Comparison of ENCODE assay signal across 12 mouse cellular contexts in the genomic region with DNA sequence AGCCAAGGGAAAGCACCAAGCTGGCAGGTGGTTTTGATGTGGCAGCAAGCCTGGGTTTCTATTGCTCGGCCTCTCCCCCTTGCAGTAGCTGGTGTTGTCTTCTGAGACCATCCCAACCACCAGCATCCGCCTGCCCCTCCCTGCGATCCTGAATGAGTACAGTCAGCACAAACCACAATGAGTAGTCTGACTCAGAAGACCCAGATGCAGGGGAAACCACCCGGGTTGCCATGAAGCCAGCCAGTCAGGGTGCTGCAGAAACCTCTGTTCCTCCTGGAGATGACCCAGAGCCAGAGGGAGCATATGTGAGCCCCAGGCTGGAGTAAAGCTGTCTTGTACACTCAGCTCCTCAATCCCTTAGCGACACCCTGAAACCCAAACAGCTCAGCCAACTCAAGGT. TPM values are rescaled to one million over a fixed set of nuclear protein-coding genes. Genes with fewer than 3 reads are reported as not detected.
DNase-seq lines count a peak whose midpoint lies in the region; ATAC-seq lines count a peak whose summit lies in the region.
"Had no signal": no experiment of that assay in that cellular context is flagged by ENCODE, and none has a peak within 500 bp of the region (broad histone marks: within the 10 kb centered on the region; RNA-seq: fewer than 3 reads in every experiment).

No protein-coding gene starts in this region.

- H3K9me3 ChIP-seq in heart, embryonic 10.5 days = no peaks in the 10 kb centered on the region
- H3K9me3 ChIP-seq: heart, embryonic 15.5 days; liver, embryonic 13.5 days had no signal

- no peak overlapping the region for H3K4me3 ChIP-seq in heart, embryonic 10.5 days
- H3K4me3 ChIP-seq: heart, embryonic 15.5 days; liver, embryonic 13.5 days had no signal

- WGBS in heart, embryonic 10.5 days = 71% methylated on average over 5 of the region's 5 CpGs

- peak; percentile 8 for DNase-seq in right cerebral cortex, postnatal 25 days
- no peak for DNase-seq in right cerebral cortex, postnatal 14 days
- peak; percentile 40 for DNase-seq in NIH3T3 (ENCODE audit: low read depth)
- peak; percentile 67 to 76 for DNase-seq in thymus, postnatal 36 days
- no peak for DNase-seq in heart, embryonic 10.5 days (ENCODE audit: low spot score)
- no peak for DNase-seq in heart, postnatal 25 days (ENCODE audit: low spot score)
- DNase-seq: liver, embryonic 13.5 days had no signal

- intact Hi-C loops in heart, postnatal 25 days (cut with DNase I) = loop anchor here (2.0 to 5.0 kb wide), 4 partner anchors 76 to 282 kb away; no protein-coding TSS in a partner anchor

- peaks cover 4% of the 10 kb centered on the region; the same call in 1 of the 2 replicates for H3K27me3 ChIP-seq in heart, embryonic 10.5 days (ENCODE audit: insufficient read depth, poor library complexity, severe bottlenecking)
- H3K27me3 ChIP-seq: liver, embryonic 13.5 days had no signal

- no peaks in the 10 kb centered on the region for H3K36me3 ChIP-seq in heart, embryonic 10.5 days
- H3K36me3 ChIP-seq: heart, embryonic 15.5 days; liver, embryonic 13.5 days had no signal

- ATAC-seq in megakaryocyte, adult 5-6 weeks (ENCODE audit: poor library complexity, severe bottlenecking) = peak; percentile 73

- H3K27ac ChIP-seq in heart, embryonic 10.5 days = no peak overlapping the region
- H3K27ac ChIP-seq: heart, embryonic 15.5 days; liver, embryonic 13.5 days had no signal

- peaks cover 12% of the 10 kb centered on the region; the same call in 1 of the 2 replicates for H3K4me1 ChIP-seq in heart, embryonic 10.5 days
- H3K4me1 ChIP-seq: liver, embryonic 13.5 days had no signal

RNA-seq across cellular contexts. Expression of a gene that starts 5.3 kb away (rescaled TPM):
- total RNA-seq in megakaryocyte, adult 5-6 weeks (2015) = not detected in 2 replicates
- not detected in 2 replicates for total RNA-seq in megakaryocyte, adult 5-6 weeks (2017)
- not detected in 2 replicates for polyA plus RNA-seq in heart, embryonic 10.5 days (2016; fragmentation: Nextera tagmentation; extraction: Ambion mirVana)
- not detected for total RNA-seq in heart, postnatal 25 days (2021)
- total RNA-seq: left cerebral cortex, adult 18-20 months had no signal
- polyA plus RNA-seq: heart, embryonic 15.5 days; liver, embryonic 13.5 days; midbrain, embryonic 11.5 days; stomach, embryonic 16.5 days had no signal

RNA-seq across cellular contexts. Expression of a gene that starts 38.6 kb away (rescaled TPM):
- total RNA-seq in megakaryocyte, adult 5-6 weeks (2015) = not detected in 2 replicates
- total RNA-seq in megakaryocyte, adult 5-6 weeks (2017) = not detected in 2 replicates
- 0.05 TPM in 1 of 2 replicates, not detected in the other for polyA plus RNA-seq in heart, embryonic 10.5 days (2016; fragmentation: Nextera tagmentation; extraction: Ambion mirVana)
- under 1 TPM in 1 of 2 experiments, not detected in 1; 0.08 TPM for total RNA-seq in heart, postnatal 25 days (2021)
- polyA plus RNA-seq: midbrain, embryonic 11.5 days had no signal

RNA-seq across cellular contexts. Expression of a gene that starts 45.5 kb away (rescaled TPM):
- total RNA-seq in megakaryocyte, adult 5-6 weeks (2015) = not detected in 2 replicates
- total RNA-seq in megakaryocyte, adult 5-6 weeks (2017) = not detected in 2 replicates
- polyA plus RNA-seq in heart, embryonic 10.5 days (2016; fragmentation: Nextera tagmentation; extraction: Ambion mirVana) = 1.1 TPM in 2 replicates
- under 1 TPM; 0.47 to 0.67 TPM for total RNA-seq in heart, postnatal 25 days (2021)

RNA-seq across cellular contexts. Expression of a gene that starts 50.4 kb away (rescaled TPM):
- total RNA-seq in megakaryocyte, adult 5-6 weeks (2015) = not detected in 2 replicates
- not detected in 2 replicates for total RNA-seq in megakaryocyte, adult 5-6 weeks (2017)
- not detected in 2 replicates for polyA plus RNA-seq in heart, embryonic 10.5 days (2016; fragmentation: Nextera tagmentation; extraction: Ambion mirVana)
- total RNA-seq in heart, postnatal 25 days (2021) = not detected
- total RNA-seq: left cerebral cortex, adult 18-20 months had no signal
- polyA plus RNA-seq: heart, embryonic 15.5 days; liver, embryonic 13.5 days; midbrain, embryonic 11.5 days; stomach, embryonic 16.5 days had no signal

Comparison
In these comparisons a context has a peak if more than half of its experiments do, and no peak if none do; other contexts are left out.
1. DNase-seq: peak in right cerebral cortex, postnatal 25 days (single experiment), NIH3T3 (single experiment) and thymus, postnatal 36 days (2 of 2); none in right cerebral cortex, postnatal 14 days (single experiment), heart, embryonic 10.5 days (single experiment) and heart, postnatal 25 days (single experiment).